Mouse (Mus musculus): ENCODE data around the gene Capn1.
A peak's percentile ranks its signal among the peaks of the same experiment; 100 is the strongest.

DNA sequence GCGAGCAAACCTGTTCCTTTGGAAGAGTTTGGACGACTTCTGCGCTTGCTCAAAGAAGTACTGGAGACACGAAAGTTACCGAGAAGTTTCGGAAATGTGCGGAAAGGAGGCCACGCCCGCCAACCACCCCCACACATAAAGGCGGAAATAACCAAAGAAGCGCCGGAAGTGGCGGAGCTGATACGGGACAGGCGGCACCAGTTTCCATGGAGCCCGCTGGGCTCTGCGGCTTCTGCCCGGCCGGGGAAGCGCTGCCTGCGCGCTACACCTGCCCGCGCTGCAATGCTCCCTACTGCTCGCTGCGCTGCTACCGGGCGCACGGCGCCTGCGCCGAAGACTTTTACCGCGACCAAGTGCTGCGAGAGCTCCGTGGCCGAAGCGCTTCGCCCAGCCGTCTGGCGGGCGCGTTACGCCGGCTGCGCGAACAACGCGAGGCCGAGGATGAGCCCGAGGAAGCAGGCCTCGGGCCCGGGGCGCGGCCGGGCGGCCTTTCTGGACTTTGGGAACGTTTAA lies 45.4 kb upstream of the Capn1 start, which contains the start of gene Znhit2:
- peak; percentile 79 for TF ChIP-seq POLR2AphosphoS2 (IDR thresholded peaks at IDR 0.05; ENCODE audit: insufficient read length, low read depth)
- TF ChIP-seq POLR2A (IDR thresholded peaks at IDR 0.05; ENCODE audit: insufficient read length, low read depth): peak; percentile 73

Measured in myocyte (in vitro differentiated cells).